Mouse (Mus musculus) ovary, postnatal 14 days (tissue): ENCODE data around the gene Irs2.

ENCODE experiments used
- DNase-seq: peaks from one replicate; pipeline ENCODE4 v3.0.0; 2022; ENCODE audit warnings: low spot score

Gene Irs2

DNA sequence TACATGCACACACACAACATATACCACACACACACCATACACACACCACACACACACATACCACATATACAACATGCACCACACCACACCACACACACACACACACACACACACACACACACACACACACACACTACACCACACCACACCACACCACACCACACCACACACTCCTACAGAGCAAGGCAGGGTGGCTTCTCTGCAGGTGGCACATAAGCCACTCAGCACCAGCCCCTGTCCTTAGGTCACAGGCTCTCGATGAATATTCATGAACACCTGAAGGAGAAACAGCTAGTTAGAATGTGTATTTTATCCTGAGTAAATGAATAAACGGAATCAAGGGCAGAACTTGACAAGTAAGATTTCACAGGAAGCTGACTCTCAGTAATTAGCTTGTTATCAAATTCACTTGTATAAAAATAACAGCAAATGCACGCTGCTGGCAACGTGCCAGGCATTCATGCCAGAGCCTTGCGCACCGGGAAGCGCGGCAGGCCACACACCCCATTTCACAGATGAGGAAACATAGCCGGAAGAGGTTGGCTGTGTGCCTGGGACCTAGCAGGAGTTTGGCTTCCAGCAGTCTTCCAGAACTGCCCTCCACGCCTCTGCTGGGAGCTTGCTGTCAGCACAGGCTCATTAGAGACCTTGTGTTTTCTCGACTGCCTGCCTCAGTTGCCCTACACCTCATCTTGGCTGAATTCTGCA is 54.8 kb downstream of the Irs2 start:
- DNase-seq: peak; percentile 43

- no peak for DNase-seq
Observed at GRCm38 (mm10) chr8:10952706-10953105, 55.6 kb downstream of the Irs2 start.

GRCm38 (mm10) chr8:10952235-10952634 is 56.0 kb downstream of the Irs2 start:
- DNase-seq: no peak

DNA sequence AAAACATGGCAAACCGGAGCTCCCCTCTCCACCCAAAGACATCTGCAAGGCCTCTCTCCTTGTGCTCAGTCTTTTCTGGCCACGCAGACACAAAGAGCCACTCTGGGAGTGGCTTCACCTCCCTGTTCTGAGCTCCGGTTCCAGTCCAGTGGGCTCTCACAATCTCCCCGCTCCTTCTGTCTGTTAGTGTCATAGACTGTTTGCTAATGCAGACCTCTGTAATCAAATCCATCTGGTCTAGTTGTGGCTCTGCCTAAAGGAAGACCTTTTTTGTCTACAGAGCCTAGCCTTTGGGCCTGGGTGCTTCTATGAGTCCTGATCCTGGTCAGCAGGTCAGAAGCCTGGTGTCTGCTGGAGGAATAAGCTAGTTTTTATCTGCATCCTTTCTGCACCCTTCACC is 56.7 kb downstream of the Irs2 start:
- DNase-seq: no peak

- peak; percentile 88 for DNase-seq
Observed at GRCm38 (mm10) chr8:10945939-10946740, 62.1 kb downstream of the Irs2 start.

DNA sequence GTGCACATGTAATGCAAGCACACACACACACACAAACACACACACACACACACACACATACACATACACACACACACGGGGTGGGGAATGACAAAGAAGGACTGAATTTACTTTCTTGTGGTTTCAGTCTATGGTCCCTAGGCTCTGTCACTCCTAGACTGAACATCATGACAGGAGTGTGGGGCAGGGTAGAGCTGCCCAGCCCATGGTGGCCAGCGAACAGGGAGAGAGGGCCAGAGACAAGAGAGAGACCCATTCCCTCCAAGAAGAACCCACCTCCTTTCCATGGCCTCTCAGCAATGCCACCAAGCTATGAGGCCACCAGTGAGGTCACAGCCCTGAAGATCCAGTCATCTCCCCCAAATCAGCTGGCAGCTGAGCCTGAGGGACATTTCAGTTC is 62.8 kb downstream of the Irs2 start:
- DNase-seq: no peak

DNA sequence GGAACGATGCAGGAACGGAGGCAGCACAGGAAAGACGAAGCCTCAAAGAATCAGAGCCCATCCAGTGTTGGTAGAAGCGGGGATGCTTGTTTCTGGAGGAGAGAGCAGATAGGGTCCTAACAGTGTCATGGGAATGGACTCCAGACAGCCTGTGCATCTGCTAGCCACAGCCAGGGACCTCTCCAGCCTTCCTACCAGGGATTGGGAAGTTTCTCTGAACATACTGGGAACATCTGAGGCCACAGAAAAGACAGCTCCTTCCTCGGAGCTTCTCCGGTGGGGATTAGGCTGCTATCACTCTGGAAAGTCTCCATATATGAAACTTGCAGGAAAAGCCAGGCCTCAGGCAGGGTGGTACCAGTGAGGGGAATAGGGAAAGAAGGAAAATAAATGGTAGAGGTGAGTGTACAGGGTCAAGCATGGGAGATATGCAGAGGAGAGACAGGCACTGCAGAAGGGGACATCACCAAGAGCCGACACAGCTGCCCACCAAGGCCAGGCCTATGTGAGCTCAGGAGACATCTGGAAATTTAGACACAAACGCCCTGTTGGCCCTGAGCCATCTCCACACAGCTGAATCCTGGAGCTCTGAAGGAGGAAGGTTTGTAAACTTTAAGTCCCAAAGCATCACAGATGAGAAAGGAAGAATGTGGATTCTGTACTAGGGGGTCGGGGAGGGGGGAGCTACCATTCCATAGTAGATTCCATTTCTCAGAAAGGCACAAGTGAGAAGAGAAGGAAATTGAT is 64.8 kb downstream of the Irs2 start:
- DNase-seq: no peak

DNA sequence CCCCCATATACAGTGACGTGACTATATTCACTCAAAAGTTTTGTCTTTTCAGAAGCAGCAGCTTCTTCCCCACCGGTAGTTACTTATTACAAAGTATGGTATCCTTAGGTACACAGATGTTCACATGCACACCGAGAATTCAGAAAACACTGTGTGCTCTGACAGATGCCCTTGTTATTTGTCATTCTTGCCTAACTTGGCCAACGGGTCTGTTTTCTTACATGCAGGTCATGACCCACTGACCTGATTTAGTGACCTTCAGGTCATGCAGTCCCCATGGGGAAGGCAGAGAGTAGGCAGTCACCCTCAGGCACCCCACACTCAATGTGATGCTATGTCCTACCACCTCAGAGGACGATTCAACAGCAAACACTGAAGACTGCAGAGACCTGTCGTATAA is 68.4 kb downstream of the Irs2 start:
- DNase-seq: no peak

- DNase-seq: no peak
Observed at GRCm38 (mm10) chr8:10939210-10939782, 69.0 kb downstream of the Irs2 start.

DNA sequence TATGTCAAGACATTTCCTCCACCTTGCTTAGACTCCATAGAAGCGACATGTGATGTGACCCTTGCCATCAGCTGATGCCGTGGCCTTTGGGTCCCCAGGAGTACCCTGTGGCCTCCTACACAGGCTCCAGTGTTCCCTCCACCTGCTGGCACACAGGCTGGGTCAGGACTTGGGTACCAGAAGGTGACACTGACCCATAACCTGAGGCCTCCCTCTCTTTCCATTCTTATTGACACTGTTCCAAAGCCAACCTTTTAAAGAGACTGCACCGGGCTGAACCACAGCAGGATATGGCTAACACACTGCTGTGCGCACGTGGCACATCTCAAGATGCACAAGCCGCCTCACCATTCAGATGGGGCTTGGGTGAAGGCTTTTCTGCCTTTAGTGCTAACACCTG is 70.0 kb downstream of the Irs2 start:
- no peak for DNase-seq

DNA sequence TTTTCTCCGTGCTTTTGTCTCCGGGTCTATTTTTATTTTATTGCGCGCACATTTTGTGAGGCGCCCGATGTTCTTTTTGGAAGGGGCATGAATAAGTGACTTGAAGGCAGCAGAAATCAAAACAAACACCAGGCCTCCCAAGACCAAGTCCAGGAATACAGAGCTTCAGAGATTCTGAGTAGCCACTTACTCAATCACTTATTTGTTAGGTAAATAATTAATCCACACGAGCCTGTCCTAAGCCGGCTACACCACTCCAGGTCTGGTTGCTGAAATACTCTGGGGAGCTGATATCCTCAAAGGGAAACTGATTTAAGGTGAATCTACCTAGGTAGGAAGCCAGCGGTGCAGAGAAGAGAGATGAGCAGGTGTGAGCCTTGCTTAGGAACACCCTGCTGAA is 71.6 kb downstream of the Irs2 start:
- no peak for DNase-seq

DNA sequence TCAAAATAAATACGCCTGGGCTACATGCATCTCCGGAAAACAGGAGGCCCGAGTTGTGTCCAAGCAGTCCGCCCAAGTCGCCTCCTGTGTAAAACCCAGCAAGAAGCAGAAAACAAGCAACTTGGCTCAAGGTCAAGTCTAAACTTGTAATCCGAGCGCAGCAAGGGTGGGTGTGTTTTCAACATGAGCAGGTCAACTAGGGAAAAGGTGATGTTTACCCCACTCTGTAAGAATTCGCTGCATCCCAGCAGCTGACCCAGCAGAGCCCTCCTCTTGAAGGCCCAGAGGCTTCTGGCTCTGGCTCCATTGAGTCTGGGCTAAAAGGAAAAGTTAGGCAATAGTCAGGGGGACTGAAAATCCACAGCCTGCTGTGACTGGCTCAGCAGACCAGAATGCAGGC is 73.0 kb downstream of the Irs2 start:
- no peak for DNase-seq
